Mouse (Mus musculus) cortical plate, adult 2 months (tissue): ENCODE data around the gene Ece1. TPM values are rescaled to one million over a fixed set of nuclear protein-coding genes. Genes with fewer than 3 reads are reported as not detected.

Experiments
- H3K27ac ChIP-seq: fragments of 200-500 bp; 2 replicates; pipeline ENCODE4 v1.5.1; 2012; ENCODE audit warnings: low read length, control low read depth, inconsistent platforms; ENCODE audit not compliant: insufficient read depth
- H3K4me1 ChIP-seq: fragments of 200-500 bp; 2 replicates; pipeline ENCODE4 v1.6.1; 2011; ENCODE audit warnings: low read length; ENCODE audit not compliant: control insufficient read depth, insufficient read depth
- H3K4me3 ChIP-seq: fragments of 200-500 bp; 2 replicates; pipeline ENCODE4 v1.5.1; 2011; ENCODE audit warnings: mild to moderate bottlenecking, low read length, control low read depth; ENCODE audit not compliant: insufficient read depth
- CTCF ChIP-seq: fragments of 200-500 bp; IDR thresholded peaks from 2 replicates; pipeline ENCODE4 v1.5.1; 2011; ENCODE audit warnings: mild to moderate bottlenecking, control low read depth, low read length; ENCODE audit not compliant: insufficient read depth; ENCODE audit errors: extremely low read depth
- POLR2A ChIP-seq: fragments of 200-500 bp; IDR thresholded peaks from 2 replicates; pipeline ENCODE4 v1.6.1; 2011; ENCODE audit warnings: mild to moderate bottlenecking, low read length, control low read depth; ENCODE audit not compliant: insufficient read depth; ENCODE audit errors: extremely low read depth
- polyA plus RNA-seq: library from polyadenylated mRNA; depleted of rRNA; stranded (reverse); fragments of >200 nt; gene quantifications from 2 replicates; pipeline ENCODE4 v1.2.3, GENCODE M21; 2012; rRNA removed

Gene Ece1
- 29.8 and 38.2 TPM in 2 replicates for polyA plus RNA-seq

DNA sequence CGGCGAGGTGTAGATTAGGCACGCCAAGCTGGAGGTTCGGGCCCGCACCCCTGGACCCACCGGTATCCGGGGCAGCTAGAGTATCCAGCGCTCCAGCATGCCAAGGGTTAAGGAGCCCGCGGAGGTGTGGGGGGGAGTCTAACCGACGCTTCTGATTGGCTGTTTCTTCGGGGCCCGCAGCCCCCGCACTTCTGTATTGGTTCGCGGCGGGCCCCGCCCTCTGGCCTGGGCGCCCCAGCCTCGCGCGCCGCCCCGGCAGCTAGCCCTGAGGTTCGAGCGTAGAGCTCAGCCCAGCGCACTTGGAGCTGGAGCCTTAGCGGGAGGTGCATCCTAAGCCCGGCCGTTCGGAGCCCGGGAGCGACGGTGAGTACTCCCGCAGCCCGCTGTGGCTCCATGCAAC, at the start of gene Ece1:
Gene Ece1, plus strand, starts transcription at position 219 of the 400 bp plus-strand sequence.
- TF ChIP-seq CTCF (no peak), POLR2A (peak; percentile 87)
- H3K4me3 ChIP-seq, result peak within 1 kb of the TSS; percentile 91
- H3K4me1 ChIP-seq, result peaks cover 5% of the 10 kb centered on the region
- H3K27ac ChIP-seq, result peak within 1 kb of the TSS; percentile 2; the same call in 1 of the 2 replicates

DNA sequence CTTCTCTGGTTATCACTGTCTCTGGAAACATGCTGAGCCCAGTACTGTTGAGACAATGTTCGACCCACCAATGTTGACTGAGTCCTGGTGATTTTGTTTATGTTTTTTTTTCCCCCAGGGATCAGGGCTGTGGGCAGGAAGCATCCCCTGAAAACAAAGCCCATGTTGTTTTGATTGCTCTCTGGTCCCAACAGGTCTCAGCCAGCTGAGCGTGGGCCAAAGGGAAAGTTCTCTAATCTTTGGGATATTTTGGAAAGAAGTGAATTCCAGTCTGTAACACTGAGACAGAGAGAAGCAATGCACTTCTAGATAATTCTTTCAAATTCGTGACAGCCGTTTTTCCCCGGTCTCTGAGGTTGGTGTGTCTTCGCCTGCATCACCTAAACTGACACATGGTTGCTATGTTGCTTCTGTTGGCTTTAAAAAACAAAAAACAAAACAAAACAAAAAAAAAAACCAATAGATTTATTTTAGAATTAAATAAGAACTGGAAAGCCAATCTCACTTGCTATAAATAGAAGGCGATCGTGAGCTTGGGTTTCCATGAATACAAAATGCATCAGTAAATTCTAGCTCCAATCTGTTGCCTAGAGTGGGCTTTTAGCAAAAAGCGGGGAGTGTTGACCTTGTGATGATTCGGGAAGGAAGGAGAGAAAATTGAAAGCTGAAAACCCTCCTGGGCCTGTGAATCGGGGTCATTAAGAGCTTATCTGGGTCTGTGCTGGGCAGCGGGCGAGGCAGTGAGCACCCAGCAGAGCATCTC, 48.9 kb upstream of the Ece1 start:
- TF ChIP-seq POLR2A (no peak), CTCF (no peak)
- H3K4me3 ChIP-seq, result no peak overlapping the region
- H3K27ac ChIP-seq, result 0 out of 2 replicates have a peak overlapping the region, but pooled peaks have one; percentile 33
- H3K4me1 ChIP-seq, result peaks cover 4% of the 10 kb centered on the region

DNA sequence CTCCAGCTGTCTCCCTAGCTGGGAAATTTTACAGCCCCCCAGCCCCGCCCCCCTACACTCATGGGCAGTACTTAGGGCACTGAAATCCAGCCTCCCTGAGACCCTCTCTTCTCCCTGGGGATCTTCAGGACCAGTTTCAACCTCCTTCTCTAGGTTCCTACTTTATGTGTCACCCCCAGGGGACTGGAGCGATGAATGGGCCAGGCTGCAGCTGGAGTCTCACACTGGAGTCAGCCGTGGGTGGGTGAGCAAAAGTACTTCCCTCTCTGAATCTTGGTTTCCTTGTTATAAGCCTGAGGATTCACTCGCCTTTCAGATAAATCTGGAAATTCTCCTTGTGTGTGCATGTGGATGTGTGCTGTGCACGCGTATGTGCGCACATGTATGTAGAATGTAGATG, 47.9 kb upstream of the Ece1 start:
- no peak overlapping the region for H3K27ac ChIP-seq
- TF ChIP-seq CTCF, result no peak
- no peak overlapping the region for H3K4me3 ChIP-seq
- peaks cover 4% of the 10 kb centered on the region for H3K4me1 ChIP-seq

DNA sequence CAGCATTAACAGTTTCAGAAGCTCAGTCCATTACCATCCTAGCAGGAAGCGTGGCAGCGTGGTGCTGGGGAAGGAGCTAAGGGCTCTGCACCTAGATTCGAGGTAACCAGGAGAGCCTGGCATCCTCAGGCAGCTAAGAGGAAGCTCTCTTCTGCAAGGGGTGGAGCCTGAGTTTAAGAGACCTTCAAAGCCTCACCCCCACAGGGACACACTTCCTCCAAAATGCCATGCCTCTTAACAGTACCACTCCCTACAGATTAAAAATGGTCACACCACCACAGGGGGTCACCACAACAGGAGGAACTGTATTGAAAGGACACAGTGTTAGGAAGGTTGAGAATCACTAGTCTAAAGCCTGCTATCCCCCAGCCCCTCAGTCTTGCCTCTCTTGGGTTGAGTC, 46.6 kb upstream of the Ece1 start:
- no peak for TF ChIP-seq CTCF
- no peak for TF ChIP-seq POLR2A
- peaks cover 4% of the 10 kb centered on the region for H3K4me1 ChIP-seq
- H3K27ac ChIP-seq, result no peak overlapping the region
- no peak overlapping the region for H3K4me3 ChIP-seq

DNA sequence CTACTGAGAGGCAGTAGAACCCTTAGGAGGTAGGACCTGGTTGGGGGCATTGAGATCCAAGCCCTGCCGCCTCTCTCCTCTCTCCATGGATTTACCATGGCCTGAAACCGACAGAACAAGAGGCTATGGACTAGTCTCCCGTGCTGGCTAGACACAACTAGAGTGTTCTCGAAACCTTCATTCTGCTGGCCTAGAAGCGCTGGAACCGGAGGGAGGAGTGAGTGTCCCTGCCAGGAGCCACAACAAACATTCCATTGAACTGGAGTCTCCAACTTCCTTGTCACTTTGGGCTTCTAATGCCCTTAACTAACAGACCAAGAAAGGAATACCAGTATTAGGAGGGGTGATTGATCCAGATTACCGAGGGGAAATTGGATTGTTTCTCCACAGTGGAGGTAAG, 45.8 kb upstream of the Ece1 start:
- H3K4me3 ChIP-seq, result no peak overlapping the region
- H3K27ac ChIP-seq, result no peak overlapping the region
- H3K4me1 ChIP-seq, result peaks cover 4% of the 10 kb centered on the region
- no peak for TF ChIP-seq CTCF
- TF ChIP-seq POLR2A, result no peak

DNA sequence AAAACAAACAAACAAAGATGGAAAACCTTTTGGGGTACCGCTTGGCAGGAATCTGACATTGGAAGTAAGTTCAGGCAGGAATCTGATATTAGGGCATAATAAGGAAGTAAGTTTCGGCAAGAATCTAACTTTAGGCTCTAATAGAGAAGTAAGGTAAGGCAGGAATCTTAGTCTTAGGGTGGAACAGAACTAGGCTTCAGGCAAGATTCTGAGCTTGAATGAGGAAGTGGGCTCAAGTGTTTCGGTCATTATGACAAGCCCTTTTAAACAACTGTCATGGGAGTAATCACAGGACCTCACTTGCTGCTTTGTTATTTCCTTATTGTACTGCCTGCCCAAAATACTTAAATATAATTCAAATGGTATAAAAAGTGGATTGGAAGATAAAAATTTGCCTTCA, 43.7 kb upstream of the Ece1 start:
- H3K4me3 ChIP-seq, result no peak overlapping the region
- no peak for TF ChIP-seq CTCF
- TF ChIP-seq POLR2A, result no peak
- no peak overlapping the region for H3K27ac ChIP-seq
- H3K4me1 ChIP-seq, result peaks cover 4% of the 10 kb centered on the region

DNA sequence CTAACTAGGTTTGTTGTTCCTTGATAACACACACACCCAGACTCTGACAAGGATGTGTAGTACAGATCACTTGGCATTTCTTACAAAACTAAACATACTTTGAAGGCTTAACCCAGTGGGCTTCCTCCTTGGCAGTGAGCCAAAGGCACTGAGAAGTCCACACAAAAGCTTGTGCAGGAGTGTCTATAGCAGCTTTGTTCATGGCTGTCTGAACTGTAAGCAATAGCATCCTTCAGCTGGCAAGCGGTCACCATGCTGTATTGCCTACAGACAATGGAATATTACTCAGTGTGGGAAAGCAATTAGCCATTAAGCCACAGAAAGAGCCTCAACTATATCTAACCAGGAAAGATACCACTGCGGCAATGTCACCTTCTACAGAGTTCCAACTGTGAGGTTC, 42.5 kb upstream of the Ece1 start:
- Histone ChIP-seq H3K27ac (no peak overlapping the region), H3K4me1 (no peaks in the 10 kb centered on the region), H3K4me3 (no peak overlapping the region)
- TF ChIP-seq CTCF (no peak), POLR2A (no peak)

DNA sequence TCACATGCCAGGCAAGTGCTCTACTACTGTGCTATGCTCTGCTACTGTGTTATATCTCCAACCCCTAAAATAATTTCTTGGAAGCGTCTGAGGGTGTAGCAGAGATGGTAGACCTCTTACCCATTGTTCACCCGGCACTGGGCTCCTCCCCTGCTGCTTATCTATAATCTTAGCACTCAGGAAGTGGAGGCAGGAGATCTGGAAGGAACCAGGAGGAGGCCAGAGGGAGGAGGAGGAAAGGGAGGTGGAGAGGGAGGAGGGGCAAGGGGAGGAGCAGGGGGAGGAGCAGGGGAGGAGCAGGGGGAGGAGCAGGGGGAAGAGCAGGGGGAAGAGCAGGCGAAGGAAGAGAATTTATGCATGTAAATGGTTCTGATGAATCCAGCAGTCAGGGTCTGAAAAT, 41.3 kb upstream of the Ece1 start:
- H3K4me3 ChIP-seq, result no peak overlapping the region
- no peaks in the 10 kb centered on the region for H3K4me1 ChIP-seq
- H3K27ac ChIP-seq, result no peak overlapping the region
- TF ChIP-seq POLR2A, result no peak
- TF ChIP-seq CTCF, result no peak

DNA sequence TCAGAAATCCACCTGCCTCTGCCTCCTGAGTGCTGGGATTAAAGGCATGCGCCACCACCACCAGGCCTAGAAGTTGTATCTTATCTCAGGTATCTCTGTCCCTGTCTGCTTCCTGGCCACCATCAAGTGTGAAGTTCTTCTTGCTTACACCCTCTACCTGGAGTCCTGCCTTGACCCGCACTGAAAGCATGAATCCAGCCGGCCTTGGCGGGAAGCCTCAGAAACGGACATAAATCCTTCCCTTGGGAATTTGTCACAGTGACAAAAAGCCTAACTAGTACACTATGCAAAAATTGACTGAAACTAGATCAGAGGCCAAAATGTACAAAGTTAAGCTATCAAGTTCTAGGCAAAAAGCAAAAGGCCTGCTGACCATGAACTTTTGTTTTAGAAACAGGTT, 39.5 kb upstream of the Ece1 start:
- Histone ChIP-seq H3K4me3 (no peak overlapping the region), H3K4me1 (no peaks in the 10 kb centered on the region), H3K27ac (no peak overlapping the region)
- TF ChIP-seq POLR2A, result no peak
- no peak for TF ChIP-seq CTCF

DNA sequence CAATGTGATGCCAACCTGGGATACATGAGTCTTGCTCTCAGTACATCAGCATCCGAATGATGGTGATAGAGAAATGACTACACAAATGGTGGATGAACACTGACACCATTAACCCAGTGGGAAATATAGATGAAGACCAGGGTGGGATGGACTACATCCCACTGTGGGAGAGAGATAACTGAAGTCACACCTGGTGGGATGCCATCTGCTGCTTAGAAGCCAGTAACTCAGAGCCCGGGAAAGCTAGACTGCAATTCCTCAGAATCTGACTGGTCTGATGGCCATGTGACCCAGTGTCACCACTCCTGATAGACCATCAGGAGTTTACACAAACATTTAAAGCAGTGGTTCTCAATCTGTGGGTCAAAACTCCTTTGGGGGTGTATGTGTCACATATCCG, 38.5 kb upstream of the Ece1 start:
- TF ChIP-seq POLR2A, result no peak
- TF ChIP-seq CTCF, result no peak
- no peak overlapping the region for H3K4me3 ChIP-seq
- H3K4me1 ChIP-seq, result no peaks in the 10 kb centered on the region
- H3K27ac ChIP-seq, result no peak overlapping the region
